Mouse (Mus musculus): Measurements from ENCODE around the gene Kctd14.
A peak's percentile ranks its signal among the peaks of the same experiment; 100 is the strongest.

DNA sequence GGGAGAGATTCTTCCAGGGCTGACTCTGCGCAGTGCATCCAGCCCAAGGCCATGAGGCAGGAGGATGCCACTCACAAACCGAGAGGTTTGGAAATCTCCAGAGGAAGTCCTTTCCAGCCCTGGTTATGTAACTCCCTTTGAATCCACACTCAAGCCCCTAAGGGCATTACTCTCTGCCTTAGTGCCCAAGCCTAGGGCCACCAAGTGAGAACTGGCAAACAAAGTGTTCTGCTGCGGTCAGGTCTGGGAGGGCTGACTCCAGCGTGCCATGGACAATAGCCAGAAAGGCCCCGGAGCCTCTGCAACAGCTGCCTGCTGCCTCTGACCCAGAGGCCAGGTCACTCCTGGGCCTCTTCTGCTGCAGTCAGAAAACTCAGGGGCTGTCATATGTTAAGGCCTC, 32.4 kb upstream of the Kctd14 start:
- TF ChIP-seq E2F4 (IDR thresholded peaks at IDR 0.05; ENCODE audit: insufficient read depth) (no peak), TCF12 (IDR thresholded peaks at IDR 0.05; ENCODE audit: insufficient read depth, poor library complexity, severe bottlenecking) (no peak), POLR2AphosphoS2 (IDR thresholded peaks at IDR 0.05; ENCODE audit: insufficient read length, low read depth) (no peak), MYOG (IDR thresholded peaks at IDR 0.05; ENCODE audit: control insufficient read depth in 1 of 3, insufficient read depth in 1 of 3, insufficient read length in 2 of 3, low read depth in 2 of 3) (peak in 2 of 3 experiments; percentile 38 to 77), MAX (IDR thresholded peaks at IDR 0.05; ENCODE audit: low read depth) (no peak), POLR2A (IDR thresholded peaks at IDR 0.05; ENCODE audit: insufficient read length, low read depth) (no peak), USF1 (IDR thresholded peaks at IDR 0.05; ENCODE audit: low read depth) (no peak), SRF (IDR thresholded peaks at IDR 0.05; ENCODE audit: control insufficient read depth, insufficient read length, low read depth) (no peak), MYOD1 (IDR thresholded peaks at IDR 0.05; ENCODE audit: control insufficient read depth in 1 of 3, insufficient read length in 2 of 3, low read depth in 2 of 3) (peak in 2 of 3 experiments; percentile 47 to 59), REST (IDR thresholded peaks at IDR 0.05; ENCODE audit: insufficient read depth, insufficient read length) (no peak), TCF3 (IDR thresholded peaks at IDR 0.05; ENCODE audit: insufficient read length, low read depth) (no peak), CEBPB (IDR thresholded peaks at IDR 0.05; ENCODE audit: insufficient read depth, poor library complexity, severe bottlenecking) (no peak)

Measured in myocyte (in vitro differentiated cells).